Mouse (Mus musculus): ENCODE results near the gene Gm13276. TPM values are rescaled to one million over a fixed set of nuclear protein-coding genes. Genes with fewer than 3 reads are reported as not detected.
"Not testable (repeated sequence)": the region's sequence is repeated elsewhere in the genome, so short reads cannot be mapped to it uniquely, and the experiment has no call there.

The Gm13276 gene
- polyA plus RNA-seq, 1 experiment: not detected

DNA sequence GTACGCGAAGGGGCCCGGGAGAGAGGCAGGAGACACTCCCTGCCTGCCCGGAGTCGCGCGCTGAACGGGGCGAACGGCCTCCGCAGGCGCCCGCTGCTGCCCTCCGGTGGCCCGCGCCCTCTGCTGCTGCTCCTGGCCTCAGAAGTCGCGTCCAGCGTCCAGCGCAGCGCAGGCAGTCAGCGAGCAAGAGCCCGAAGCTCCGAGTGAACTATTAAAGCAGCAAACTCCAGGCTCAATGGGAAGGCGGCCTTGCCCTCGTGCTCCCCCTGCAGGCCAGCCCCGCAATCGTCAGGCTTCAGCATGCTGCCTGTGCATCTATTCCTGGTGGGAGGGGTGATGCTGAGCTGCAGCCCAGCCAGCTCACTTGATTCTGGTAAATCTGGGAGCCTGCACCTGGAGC lies 11.6 kb downstream of the Gm13276 start, which contains the start of gene Gm13279:
Gene Gm13279, plus strand, starts transcription at position 301 of the 400 bp plus-strand sequence.
- WGBS: no CpG with 5 or more reads among the region's 28 CpGs
- not testable (repeated sequence) for H3K4me1 ChIP-seq (replicated peaks; ENCODE audit: control insufficient read depth, insufficient read depth, low read length); H3K36me3 ChIP-seq (ENCODE audit: control insufficient read depth, insufficient read depth, low read length)

DNA sequence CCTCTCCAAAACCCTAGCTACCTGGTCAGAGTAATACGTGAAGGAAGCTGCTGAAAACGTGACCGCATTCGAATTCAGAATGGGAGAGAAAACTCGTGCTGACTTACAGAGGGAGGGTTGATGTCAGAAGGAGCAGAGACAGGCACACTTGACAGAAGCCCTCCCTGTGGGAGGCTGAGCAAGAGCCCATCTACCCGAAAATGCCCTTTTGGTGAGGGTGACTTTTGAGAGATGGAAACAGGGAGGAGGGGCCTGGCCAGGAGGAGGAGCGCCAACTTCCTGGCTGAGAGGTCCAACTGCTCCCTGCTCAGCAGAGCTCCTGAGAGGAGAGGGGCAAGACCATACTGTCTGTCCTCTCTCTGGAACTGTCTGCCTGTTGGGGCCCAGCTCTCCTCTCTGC lies 13.9 kb downstream of the Gm13276 start, which contains the start of gene Gm13285:
Gene Gm13285, plus strand, starts transcription at position 301 of the 400 bp plus-strand sequence.
- WGBS: 11% methylated on average over 5 of the region's 7 CpGs
- DNase-seq: not testable (repeated sequence)

More for the DNA sequence above, 11.6 kb downstream of the Gm13276 start, which contains the start of gene Gm13279:
- not testable (repeated sequence) for H3K27ac ChIP-seq (ENCODE audit: control insufficient read depth, insufficient read depth, low read length); H3K4me3 ChIP-seq (ENCODE audit: control insufficient read depth, insufficient read depth, low read length); DNase-seq; H3K27me3 ChIP-seq (ENCODE audit: control insufficient read depth, insufficient read depth, low read length)

GRCm38 (mm10) chr4:88802954-88803353 lies 17.4 kb downstream of the Gm13276 start, which contains the start of gene Gm13287:
Gene Gm13287 (plus strand): TSS chr4:88803254.
- not testable (repeated sequence) for H3K27me3 ChIP-seq (ENCODE audit: control insufficient read depth, insufficient read depth, low read length); DNase-seq; H3K4me3 ChIP-seq (ENCODE audit: control insufficient read depth, insufficient read depth, low read length); H3K36me3 ChIP-seq (ENCODE audit: control insufficient read depth, insufficient read depth, low read length); H3K4me1 ChIP-seq (replicated peaks; ENCODE audit: control insufficient read depth, insufficient read depth, low read length); H3K27ac ChIP-seq (ENCODE audit: control insufficient read depth, insufficient read depth, low read length)
- no CpG with 5 or more reads among the region's 29 CpGs for WGBS

More for the DNA sequence above, 13.9 kb downstream of the Gm13276 start, which contains the start of gene Gm13285:
- not testable (repeated sequence) for H3K27ac ChIP-seq (ENCODE audit: control insufficient read depth, insufficient read depth, low read length); H3K4me1 ChIP-seq (replicated peaks; ENCODE audit: control insufficient read depth, insufficient read depth, low read length); H3K36me3 ChIP-seq (ENCODE audit: control insufficient read depth, insufficient read depth, low read length); H3K27me3 ChIP-seq (ENCODE audit: control insufficient read depth, insufficient read depth, low read length); H3K4me3 ChIP-seq (ENCODE audit: control insufficient read depth, insufficient read depth, low read length)

- no CpG with 5 or more reads among the region's 8 CpGs for WGBS
- H3K27me3 ChIP-seq (ENCODE audit: control insufficient read depth, insufficient read depth, low read length); H3K27ac ChIP-seq (ENCODE audit: control insufficient read depth, insufficient read depth, low read length); H3K4me1 ChIP-seq (replicated peaks; ENCODE audit: control insufficient read depth, insufficient read depth, low read length); DNase-seq; H3K36me3 ChIP-seq (ENCODE audit: control insufficient read depth, insufficient read depth, low read length): not testable (repeated sequence)
- H3K4me3 ChIP-seq (ENCODE audit: control insufficient read depth, insufficient read depth, low read length): peak within 1 kb of the TSS; percentile 51
Measured at GRCm38 (mm10) chr4:88805231-88805630, 19.7 kb downstream of the Gm13276 start, which contains the start of gene Gm13288. Gene Gm13288 (plus strand): TSS chr4:88805531.

- WGBS: 0% methylated on average over 8 of the region's 34 CpGs
- DNase-seq: peak; percentile 7
- not testable (repeated sequence) for H3K36me3 ChIP-seq (ENCODE audit: control insufficient read depth, insufficient read depth, low read length); H3K27ac ChIP-seq (ENCODE audit: control insufficient read depth, insufficient read depth, low read length); H3K4me1 ChIP-seq (replicated peaks; ENCODE audit: control insufficient read depth, insufficient read depth, low read length); H3K27me3 ChIP-seq (ENCODE audit: control insufficient read depth, insufficient read depth, low read length)
- H3K4me3 ChIP-seq (ENCODE audit: control insufficient read depth, insufficient read depth, low read length): peak overlapping the region; percentile 51
Measured at GRCm38 (mm10) chr4:88805761-88806160, 20.3 kb downstream of the Gm13276 start.

DNA sequence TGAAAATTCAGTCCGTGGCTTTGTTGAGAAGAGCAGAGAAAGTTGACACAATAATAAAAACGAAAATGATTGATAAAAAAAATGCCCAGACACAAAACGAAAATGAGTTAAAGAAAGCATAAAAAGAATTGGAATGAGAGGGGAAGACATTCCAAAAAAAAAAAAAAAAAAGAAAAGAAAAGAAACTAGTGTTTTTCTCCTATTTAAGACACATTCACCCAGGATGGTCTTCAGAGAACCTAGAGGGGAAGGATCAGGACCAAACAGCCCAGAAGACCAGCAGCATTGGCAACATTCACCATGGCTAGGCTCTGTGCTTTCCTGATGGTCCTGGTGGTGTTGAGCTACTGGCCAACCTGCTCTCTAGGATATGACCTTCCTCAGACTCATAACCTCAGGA lies 30.4 kb downstream of the Gm13276 start, which contains the start of gene Ifna7:
Gene Ifna7, plus strand, starts transcription at position 301 of the 400 bp plus-strand sequence.
- no peak within 1 kb of the TSS for H3K27ac ChIP-seq (ENCODE audit: control insufficient read depth, insufficient read depth, low read length)
- 75% methylated on average over 3 of the region's 3 CpGs for WGBS
- no peak within 1 kb of the TSS for H3K4me3 ChIP-seq (ENCODE audit: control insufficient read depth, insufficient read depth, low read length)
- no peaks in the 10 kb centered on the region for H3K27me3 ChIP-seq (ENCODE audit: control insufficient read depth, insufficient read depth, low read length)
- DNase-seq: no peak
- H3K4me1 ChIP-seq (replicated peaks; ENCODE audit: control insufficient read depth, insufficient read depth, low read length): no peaks in the 10 kb centered on the region
- TF ChIP-seq CTCF (IDR thresholded peaks at IDR 0.05; ENCODE audit: borderline replicate concordance, control insufficient read depth, extremely low read depth, insufficient read depth, low read length, poor library complexity): no peak
- no peak for TF ChIP-seq POLR2A (IDR thresholded peaks at IDR 0.05; ENCODE audit: control insufficient read depth, extremely low read depth, insufficient read depth, low read length, poor library complexity)
- H3K36me3 ChIP-seq (ENCODE audit: control insufficient read depth, insufficient read depth, low read length): no peaks in the 10 kb centered on the region

DNA sequence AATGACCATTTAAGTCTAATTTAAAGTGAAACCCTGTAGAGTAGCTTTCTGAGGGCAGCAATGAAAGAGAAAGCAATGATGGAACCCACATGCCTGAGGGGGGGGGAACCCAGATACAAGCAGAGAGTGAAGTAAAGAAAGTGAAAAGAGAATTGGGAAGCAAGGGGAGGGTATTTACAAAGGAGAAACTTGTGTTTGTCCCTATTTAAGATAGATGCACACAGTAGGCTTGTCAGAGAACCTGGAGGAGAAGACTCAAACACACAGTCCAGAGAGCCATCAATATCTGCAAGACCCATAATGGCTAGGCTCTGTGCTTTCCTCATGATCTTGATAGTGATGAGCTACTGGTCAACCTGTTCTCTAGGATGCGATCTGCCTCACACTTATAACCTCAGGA lies 34.1 kb downstream of the Gm13276 start, which contains the start of gene Ifna11:
Gene Ifna11, plus strand, starts transcription at position 301 of the 400 bp plus-strand sequence.
- 100% methylated on average over 1 of the region's 1 CpGs for WGBS
- Histone ChIP-seq H3K4me3 (ENCODE audit: control insufficient read depth, insufficient read depth, low read length) (no peak within 1 kb of the TSS), H3K27me3 (ENCODE audit: control insufficient read depth, insufficient read depth, low read length) (no peaks in the 10 kb centered on the region), H3K4me1 (replicated peaks; ENCODE audit: control insufficient read depth, insufficient read depth, low read length) (no peaks in the 10 kb centered on the region), H3K36me3 (ENCODE audit: control insufficient read depth, insufficient read depth, low read length) (no peaks in the 10 kb centered on the region), H3K27ac (ENCODE audit: control insufficient read depth, insufficient read depth, low read length) (no peak within 1 kb of the TSS)
- no peak for TF ChIP-seq CTCF (IDR thresholded peaks at IDR 0.05; ENCODE audit: borderline replicate concordance, control insufficient read depth, extremely low read depth, insufficient read depth, low read length, poor library complexity)
- no peak for TF ChIP-seq POLR2A (IDR thresholded peaks at IDR 0.05; ENCODE audit: control insufficient read depth, extremely low read depth, insufficient read depth, low read length, poor library complexity)
- no peak for DNase-seq
